Mouse (Mus musculus): ENCODE results near the gene Krtcap2. TPM values are rescaled to one million over a fixed set of nuclear protein-coding genes. Genes with fewer than 3 reads are reported as not detected.

The Krtcap2 gene
- total RNA-seq, 2 experiments from 2014 or later: 290 to 294 TPM

Other genes with a start within 250 kb of the Krtcap2 start
- gene Rusc1, start 152.7 kb upstream of the Krtcap2 start, total RNA-seq (2015): 21.6 and 23.4 TPM in 2 replicates
- 16.4 and 18.2 TPM in 2 replicates for gene Rusc1, start 152.7 kb upstream of the Krtcap2 start, total RNA-seq (2017)
- gene Gm43738, start 144.9 kb upstream of the Krtcap2 start, total RNA-seq (2015): not detected in 2 replicates
- not detected in 2 replicates for gene Gm43738, start 144.9 kb upstream of the Krtcap2 start, total RNA-seq (2017)
- 99.4 and 118 TPM in 2 replicates for gene Fdps, start 144.0 kb upstream of the Krtcap2 start, total RNA-seq (2015)
- gene Fdps, start 144.0 kb upstream of the Krtcap2 start, total RNA-seq (2017): 238 and 251 TPM in 2 replicates
- gene Pklr, start 109.8 kb upstream of the Krtcap2 start, total RNA-seq (2015): 8.0 and 12.1 TPM in 2 replicates
- gene Pklr, start 109.8 kb upstream of the Krtcap2 start, total RNA-seq (2017): 9.6 and 16.7 TPM in 2 replicates
- gene Hcn3, start 85.8 kb upstream of the Krtcap2 start, total RNA-seq (2015): 0.24 and 0.42 TPM in 2 replicates
- gene Hcn3, start 85.8 kb upstream of the Krtcap2 start, total RNA-seq (2017): 0.27 and 0.67 TPM in 2 replicates
- gene Clk2, start 81.2 kb upstream of the Krtcap2 start, total RNA-seq (2015): 51.1 and 53.8 TPM in 2 replicates
- gene Clk2, start 81.2 kb upstream of the Krtcap2 start, total RNA-seq (2017): 69.3 and 75.9 TPM in 2 replicates
- 92.5 and 93.9 TPM in 2 replicates for gene Scamp3, start 68.5 kb upstream of the Krtcap2 start, total RNA-seq (2015)
- gene Scamp3, start 68.5 kb upstream of the Krtcap2 start, total RNA-seq (2017): 33.4 and 37.2 TPM in 2 replicates
- 14.3 and 18.0 TPM in 2 replicates for gene Fam189b, start 62.8 kb upstream of the Krtcap2 start, total RNA-seq (2015)
- 2.3 and 5.2 TPM in 2 replicates for gene Fam189b, start 62.8 kb upstream of the Krtcap2 start, total RNA-seq (2017)
- gene Gba, start 43.0 kb upstream of the Krtcap2 start, total RNA-seq (2015): 52.8 and 60.0 TPM in 2 replicates
- gene Gba, start 43.0 kb upstream of the Krtcap2 start, total RNA-seq (2017): 51.4 and 55.8 TPM in 2 replicates
- gene Thbs3, start 30.8 kb upstream of the Krtcap2 start, total RNA-seq (2015): not detected in 2 replicates
- 0.42 TPM in 1 of 2 replicates, not detected in the other for gene Thbs3, start 30.8 kb upstream of the Krtcap2 start, total RNA-seq (2017)
- 70.4 and 95.6 TPM in 2 replicates for gene Mtx1, start 18.9 kb upstream of the Krtcap2 start, total RNA-seq (2015)
- 66.1 and 95.2 TPM in 2 replicates for gene Mtx1, start 18.9 kb upstream of the Krtcap2 start, total RNA-seq (2017)
- 0.44 TPM in 1 of 2 replicates, not detected in the other for gene Muc1, start 16.9 kb upstream of the Krtcap2 start, total RNA-seq (2015)
- not detected in 2 replicates for gene Muc1, start 16.9 kb upstream of the Krtcap2 start, total RNA-seq (2017)
- gene Trim46, start 343 bp downstream of the Krtcap2 start, total RNA-seq (2015): 1.2 and 1.5 TPM in 2 replicates
- gene Trim46, start 343 bp downstream of the Krtcap2 start, total RNA-seq (2017): 0.12 and 0.91 TPM in 2 replicates
- 84.4 and 101 TPM in 2 replicates for gene Dpm3, start 13.4 kb downstream of the Krtcap2 start, total RNA-seq (2015)
- gene Dpm3, start 13.4 kb downstream of the Krtcap2 start, total RNA-seq (2017): 80.4 and 135 TPM in 2 replicates
- 70.1 and 72.0 TPM in 2 replicates for gene Slc50a1, start 24.6 kb downstream of the Krtcap2 start, total RNA-seq (2015)
- 49.4 and 65.0 TPM in 2 replicates for gene Slc50a1, start 24.6 kb downstream of the Krtcap2 start, total RNA-seq (2017)
- gene Efna1, start 35.2 kb downstream of the Krtcap2 start, total RNA-seq (2015): 0.62 TPM in 1 of 2 replicates, not detected in the other
- gene Efna1, start 35.2 kb downstream of the Krtcap2 start, total RNA-seq (2017): 0.17 TPM in 1 of 2 replicates, not detected in the other
- gene Efna3, start 77.0 kb downstream of the Krtcap2 start, total RNA-seq (2015): not detected in 2 replicates
- not detected in 2 replicates for gene Efna3, start 77.0 kb downstream of the Krtcap2 start, total RNA-seq (2017)
- 0.17 and 0.64 TPM in 2 replicates for gene Efna4, start 92.1 kb downstream of the Krtcap2 start, total RNA-seq (2015)
- 0.27 TPM in 1 of 2 replicates, not detected in the other for gene Efna4, start 92.1 kb downstream of the Krtcap2 start, total RNA-seq (2017)
- 35.8 and 53.0 TPM in 2 replicates for gene Adam15, start 104.0 kb downstream of the Krtcap2 start, total RNA-seq (2015)
- gene Adam15, start 104.0 kb downstream of the Krtcap2 start, total RNA-seq (2017): 38.7 and 49.8 TPM in 2 replicates
- gene Dcst2, start 116.0 kb downstream of the Krtcap2 start, total RNA-seq (2015): not detected in 2 replicates
- not detected in 2 replicates for gene Dcst2, start 116.0 kb downstream of the Krtcap2 start, total RNA-seq (2017)
- gene Dcst1, start 119.3 kb downstream of the Krtcap2 start, total RNA-seq (2015): not detected in 2 replicates
- gene Dcst1, start 119.3 kb downstream of the Krtcap2 start, total RNA-seq (2017): not detected in 2 replicates
- gene Zbtb7b, start 148.8 kb downstream of the Krtcap2 start, total RNA-seq (2015): 3.8 and 5.7 TPM in 2 replicates
- 9.1 and 17.4 TPM in 2 replicates for gene Zbtb7b, start 148.8 kb downstream of the Krtcap2 start, total RNA-seq (2017)
- gene Lenep, start 156.8 kb downstream of the Krtcap2 start, total RNA-seq (2015): 1.5 and 2.7 TPM in 2 replicates
- gene Lenep, start 156.8 kb downstream of the Krtcap2 start, total RNA-seq (2017): 0.21 and 2.6 TPM in 2 replicates
- gene Flad1, start 165.9 kb downstream of the Krtcap2 start, total RNA-seq (2015): 9.4 and 11.3 TPM in 2 replicates
- gene Flad1, start 165.9 kb downstream of the Krtcap2 start, total RNA-seq (2017): 12.5 and 18.7 TPM in 2 replicates
- 268 TPM in 2 replicates for gene Cks1b, start 172.4 kb downstream of the Krtcap2 start, total RNA-seq (2015)
- 171 and 192 TPM in 2 replicates for gene Cks1b, start 172.4 kb downstream of the Krtcap2 start, total RNA-seq (2017)
- 41.4 and 42.8 TPM in 2 replicates for gene Shc1, start 172.5 kb downstream of the Krtcap2 start, total RNA-seq (2015)
- gene Shc1, start 172.5 kb downstream of the Krtcap2 start, total RNA-seq (2017): 49.6 and 52.8 TPM in 2 replicates
- gene Pygo2, start 184.2 kb downstream of the Krtcap2 start, total RNA-seq (2015): 18.9 and 25.2 TPM in 2 replicates
- 11.8 and 12.8 TPM in 2 replicates for gene Pygo2, start 184.2 kb downstream of the Krtcap2 start, total RNA-seq (2017)
- 5.2 and 6.1 TPM in 2 replicates for gene Pbxip1, start 190.7 kb downstream of the Krtcap2 start, total RNA-seq (2015)
- 13.4 and 15.0 TPM in 2 replicates for gene Pbxip1, start 190.7 kb downstream of the Krtcap2 start, total RNA-seq (2017)
- gene Pmvk, start 208.6 kb downstream of the Krtcap2 start, total RNA-seq (2015): 14.7 and 14.8 TPM in 2 replicates
- gene Pmvk, start 208.6 kb downstream of the Krtcap2 start, total RNA-seq (2017): 18.8 and 25.3 TPM in 2 replicates

All from megakaryocyte progenitor cell, adult 5-6 weeks (primary cell).